Mouse (Mus musculus): ENCODE data around the gene Chrna4. TPM values are rescaled to one million over a fixed set of nuclear protein-coding genes. Genes with fewer than 3 reads are reported as not detected.

Gene Chrna4
- polyA plus RNA-seq, 1 experiment: 37.8 TPM

- Histone ChIP-seq H3K27ac (ENCODE audit: insufficient read depth, low read depth, low read length) (no peak overlapping the region), H3K4me3 (ENCODE audit: insufficient read depth, low read depth, low read length) (no peak overlapping the region), H3K4me1 (ENCODE audit: control insufficient read depth, insufficient read depth, low read length) (no peaks in the 10 kb centered on the region), H3K36me3 (ENCODE audit: control insufficient read depth, insufficient read depth, low read length) (no peaks in the 10 kb centered on the region), H3K27me3 (replicated peaks; ENCODE audit: control insufficient read depth, insufficient read depth, low read length) (no peaks in the 10 kb centered on the region)
- no peak for DNase-seq
- no peak for TF ChIP-seq CTCF (conservative IDR thresholded peaks at IDR 0.05; ENCODE audit: insufficient read depth, insufficient read length, low read depth, low read length)
- no peak for TF ChIP-seq POLR2A (IDR thresholded peaks at IDR 0.05; ENCODE audit: low read depth, low read length)
- WGBS: 82% methylated on average over 11 of the region's 11 CpGs
These were observed 11.9 kb downstream of the Chrna4 start for GRCm38 (mm10) chr2:181031406-181031934.

- no peak overlapping the region for H3K27ac ChIP-seq (ENCODE audit: insufficient read depth, low read depth, low read length)
- TF ChIP-seq POLR2A (IDR thresholded peaks at IDR 0.05; ENCODE audit: low read depth, low read length): no peak
- no peak for TF ChIP-seq CTCF (conservative IDR thresholded peaks at IDR 0.05; ENCODE audit: insufficient read depth, insufficient read length, low read depth, low read length)
- no peaks in the 10 kb centered on the region for H3K4me1 ChIP-seq (ENCODE audit: control insufficient read depth, insufficient read depth, low read length)
- 46% methylated on average over 5 of the region's 5 CpGs for WGBS
- no peaks in the 10 kb centered on the region for H3K36me3 ChIP-seq (ENCODE audit: control insufficient read depth, insufficient read depth, low read length)
- no peak for DNase-seq
- no peaks in the 10 kb centered on the region for H3K27me3 ChIP-seq (replicated peaks; ENCODE audit: control insufficient read depth, insufficient read depth, low read length)
- H3K4me3 ChIP-seq (ENCODE audit: insufficient read depth, low read depth, low read length): no peak overlapping the region
These were observed 35.0 kb downstream of the Chrna4 start for GRCm38 (mm10) chr2:181008339-181008738.

GRCm38 (mm10) chr2:181007054-181007453 is 36.3 kb downstream of the Chrna4 start:
- H3K27ac ChIP-seq (ENCODE audit: insufficient read depth, low read depth, low read length): no peak overlapping the region
- 42% methylated on average over 4 of the region's 4 CpGs for WGBS
- H3K36me3 ChIP-seq (ENCODE audit: control insufficient read depth, insufficient read depth, low read length): no peaks in the 10 kb centered on the region
- H3K4me1 ChIP-seq (ENCODE audit: control insufficient read depth, insufficient read depth, low read length): no peaks in the 10 kb centered on the region
- DNase-seq: peak; percentile 23
- TF ChIP-seq CTCF (conservative IDR thresholded peaks at IDR 0.05; ENCODE audit: insufficient read depth, insufficient read length, low read depth, low read length) (no peak), POLR2A (IDR thresholded peaks at IDR 0.05; ENCODE audit: low read depth, low read length) (no peak)
- no peaks in the 10 kb centered on the region for H3K27me3 ChIP-seq (replicated peaks; ENCODE audit: control insufficient read depth, insufficient read depth, low read length)
- no peak overlapping the region for H3K4me3 ChIP-seq (ENCODE audit: insufficient read depth, low read depth, low read length)

GRCm38 (mm10) chr2:180996905-180997304 is 46.4 kb downstream of the Chrna4 start:
- 75% methylated on average over 3 of the region's 3 CpGs for WGBS
- no peak overlapping the region for H3K27ac ChIP-seq (ENCODE audit: insufficient read depth, low read depth, low read length)
- H3K4me1 ChIP-seq (ENCODE audit: control insufficient read depth, insufficient read depth, low read length): no peaks in the 10 kb centered on the region
- TF ChIP-seq CTCF (conservative IDR thresholded peaks at IDR 0.05; ENCODE audit: insufficient read depth, insufficient read length, low read depth, low read length) (no peak), POLR2A (IDR thresholded peaks at IDR 0.05; ENCODE audit: low read depth, low read length) (no peak)
- no peaks in the 10 kb centered on the region for H3K27me3 ChIP-seq (replicated peaks; ENCODE audit: control insufficient read depth, insufficient read depth, low read length)
- H3K4me3 ChIP-seq (ENCODE audit: insufficient read depth, low read depth, low read length): no peak overlapping the region
- H3K36me3 ChIP-seq (ENCODE audit: control insufficient read depth, insufficient read depth, low read length): no peaks in the 10 kb centered on the region
- no peak for DNase-seq

- Histone ChIP-seq H3K4me1 (ENCODE audit: control insufficient read depth, insufficient read depth, low read length) (no peaks in the 10 kb centered on the region), H3K4me3 (ENCODE audit: insufficient read depth, low read depth, low read length) (no peak overlapping the region), H3K36me3 (ENCODE audit: control insufficient read depth, insufficient read depth, low read length) (no peaks in the 10 kb centered on the region), H3K27ac (ENCODE audit: insufficient read depth, low read depth, low read length) (no peak overlapping the region), H3K27me3 (replicated peaks; ENCODE audit: control insufficient read depth, insufficient read depth, low read length) (no peaks in the 10 kb centered on the region)
- TF ChIP-seq POLR2A (IDR thresholded peaks at IDR 0.05; ENCODE audit: low read depth, low read length): no peak
- peak; percentile 91 for TF ChIP-seq CTCF (conservative IDR thresholded peaks at IDR 0.05; ENCODE audit: insufficient read depth, insufficient read length, low read depth, low read length)
- peak; percentile 55 for DNase-seq
- 7% methylated on average over 5 of the region's 5 CpGs for WGBS
These were observed 46.9 kb downstream of the Chrna4 start for GRCm38 (mm10) chr2:180996436-180996835.

GRCm38 (mm10) chr2:180995457-180995856 is 47.9 kb downstream of the Chrna4 start:
- Histone ChIP-seq H3K27ac (ENCODE audit: insufficient read depth, low read depth, low read length) (no peak overlapping the region), H3K4me3 (ENCODE audit: insufficient read depth, low read depth, low read length) (no peak overlapping the region), H3K27me3 (replicated peaks; ENCODE audit: control insufficient read depth, insufficient read depth, low read length) (no peaks in the 10 kb centered on the region), H3K36me3 (ENCODE audit: control insufficient read depth, insufficient read depth, low read length) (no peaks in the 10 kb centered on the region), H3K4me1 (ENCODE audit: control insufficient read depth, insufficient read depth, low read length) (no peaks in the 10 kb centered on the region)
- no peak for DNase-seq
- WGBS: 84% methylated on average over 4 of the region's 4 CpGs
- no peak for TF ChIP-seq CTCF (conservative IDR thresholded peaks at IDR 0.05; ENCODE audit: insufficient read depth, insufficient read length, low read depth, low read length)
- no peak for TF ChIP-seq POLR2A (IDR thresholded peaks at IDR 0.05; ENCODE audit: low read depth, low read length)

- H3K27ac ChIP-seq (ENCODE audit: insufficient read depth, low read depth, low read length): no peak overlapping the region
- no peaks in the 10 kb centered on the region for H3K36me3 ChIP-seq (ENCODE audit: control insufficient read depth, insufficient read depth, low read length)
- no peaks in the 10 kb centered on the region for H3K27me3 ChIP-seq (replicated peaks; ENCODE audit: control insufficient read depth, insufficient read depth, low read length)
- no peak overlapping the region for H3K4me3 ChIP-seq (ENCODE audit: insufficient read depth, low read depth, low read length)
- H3K4me1 ChIP-seq (ENCODE audit: control insufficient read depth, insufficient read depth, low read length): no peaks in the 10 kb centered on the region
- WGBS: 77% methylated on average over 2 of the region's 2 CpGs
- no peak for DNase-seq
- TF ChIP-seq CTCF (conservative IDR thresholded peaks at IDR 0.05; ENCODE audit: insufficient read depth, insufficient read length, low read depth, low read length) (no peak), POLR2A (IDR thresholded peaks at IDR 0.05; ENCODE audit: low read depth, low read length) (no peak)
These were observed 49.0 kb downstream of the Chrna4 start for GRCm38 (mm10) chr2:180994360-180994759.

Data from kidney, adult 2 months (tissue).